Mouse (Mus musculus): ENCODE data around the gene Ppara.

DNA sequence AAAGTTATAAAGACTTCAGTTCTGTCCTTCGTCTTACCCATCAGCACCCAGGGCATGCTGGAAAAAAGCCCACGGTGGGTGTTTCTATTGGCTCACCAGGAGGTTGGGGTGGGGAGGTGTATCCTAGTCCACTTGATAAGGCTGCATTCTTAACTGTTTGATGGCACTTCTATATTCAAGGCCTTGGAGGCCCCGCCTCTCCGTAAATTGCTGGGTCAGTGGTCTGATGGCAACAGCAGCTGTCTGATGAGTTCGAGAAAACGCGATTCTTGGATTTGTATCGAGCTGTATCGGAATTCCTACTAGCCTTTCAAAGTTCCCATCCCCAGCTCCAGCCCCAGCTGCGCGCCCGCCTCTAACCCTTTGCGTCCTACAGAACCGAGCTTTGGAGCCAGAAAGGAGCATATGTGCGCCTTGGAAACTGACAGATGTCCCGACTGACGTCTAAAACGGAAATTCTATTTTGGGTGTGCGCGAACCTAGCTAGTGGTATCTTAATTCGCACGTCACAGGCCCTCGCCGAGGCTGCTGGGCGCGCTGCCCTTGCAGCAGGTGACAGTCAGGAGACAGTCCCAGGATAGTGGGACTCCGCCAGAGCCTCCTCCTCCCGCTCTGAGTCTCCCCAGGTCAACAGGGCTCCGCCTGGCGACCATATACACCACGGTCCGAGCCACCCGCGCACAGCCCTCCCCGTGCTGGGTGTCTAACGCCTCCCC is 76.2 kb downstream of the Ppara start:
- no peak for TF ChIP-seq POLR2A (IDR thresholded peaks at IDR 0.05; ENCODE audit: insufficient read depth, low read depth, low read length)
- no peak for TF ChIP-seq CTCF (IDR thresholded peaks at IDR 0.05; ENCODE audit: insufficient read depth, low read depth, low read length)

Data from olfactory bulb, adult 2 months (tissue).